Mouse (Mus musculus) heart, postnatal 0 days (tissue): ENCODE results near the gene Cnot8.

Experiments used
- CTCF ChIP-seq: IDR thresholded peaks from 2 replicates; pipeline ENCODE4 v1.5.1; 2016; ENCODE audit warnings: antibody characterized with exemption, control low read depth, low read depth
- EP300 ChIP-seq: IDR thresholded peaks from 2 replicates; pipeline ENCODE4 v1.6.1; 2016; ENCODE audit warnings: antibody characterized with exemption, low read depth

- no peak for TF ChIP-seq CTCF
- no peak for TF ChIP-seq EP300
These were observed 7.8 kb upstream of the Cnot8 start for GRCm38 (mm10) chr11:58096160-58096559.
